ENCODE assay signal across 8 mouse cellular contexts in genomic region chr9:107230991-107231538, GRCm38 (mm10). TPM values are rescaled to one million over a fixed set of nuclear protein-coding genes. Genes with fewer than 3 reads are reported as not detected.
A peak's percentile ranks its signal among the peaks of the same experiment; 100 is the strongest.
DNase-seq lines count a peak whose midpoint lies in the region; ATAC-seq and TF ChIP-seq lines count a peak whose summit lies in the region.

No protein-coding gene starts in this region.

- H3K4me2 ChIP-seq in CH12.LX (ENCODE audit: insufficient read depth, low read depth, poor library complexity, severe bottlenecking): peak overlapping the region; percentile 83
- peak overlapping the region; percentile 98 for H3K4me2 ChIP-seq in heart, embryonic 14.5 days (ENCODE audit: low read length)

- TF ChIP-seq POLR2A in CH12.LX (IDR thresholded peaks at IDR 0.05; ENCODE audit: low read depth, low read length): no peak

- peaks cover 2% of the 10 kb centered on the region for H3K9me3 ChIP-seq in CH12.LX (replicated peaks; ENCODE audit: low read length)
- H3K9me3 ChIP-seq in heart, embryonic 14.5 days (ENCODE audit: control insufficient read depth, low read length): no peaks in the 10 kb centered on the region
- H3K9me3 ChIP-seq in limb, embryonic 10.5 days (replicated peaks): no peaks in the 10 kb centered on the region

- no peaks in the 10 kb centered on the region for H3K36me3 ChIP-seq in CH12.LX (replicated peaks in 1 of 2; ENCODE audit: control insufficient read depth in 1 of 2, insufficient read depth in 1 of 2, low read length in 1 of 2)
- H3K36me3 ChIP-seq in heart, embryonic 14.5 days (ENCODE audit: control insufficient read depth, insufficient read depth, low read length): no peaks in the 10 kb centered on the region
- no peaks in the 10 kb centered on the region for H3K36me3 ChIP-seq in limb, embryonic 10.5 days

- H3K27me3 ChIP-seq in CH12.LX (replicated peaks): peaks cover 88% of the 10 kb centered on the region
- peaks cover 90% of the 10 kb centered on the region for H3K27me3 ChIP-seq in heart, embryonic 14.5 days (ENCODE audit: control insufficient read depth, insufficient read depth, low read length)
- peaks cover 91% of the 10 kb centered on the region for H3K27me3 ChIP-seq in limb, embryonic 10.5 days (ENCODE audit: low read depth, poor library complexity, severe bottlenecking)

- H3K27ac ChIP-seq in gastrocnemius, adult 2 months: no peak overlapping the region
- no peak overlapping the region for H3K27ac ChIP-seq in CH12.LX (ENCODE audit: insufficient read depth, low read depth)
- no peak overlapping the region for H3K27ac ChIP-seq in heart, embryonic 14.5 days (replicated peaks in 1 of 2; ENCODE audit: control insufficient read depth in 1 of 2, insufficient read depth in 1 of 2, low read depth in 2 of 2, low read length in 2 of 2)
- H3K27ac ChIP-seq in limb, embryonic 10.5 days: peak overlapping the region; percentile 59

- TF ChIP-seq RAD21 in CH12.LX (IDR thresholded peaks at IDR 0.05; ENCODE audit: low read depth, low read length): no peak

- in situ Hi-C loops in CH12.LX (cut with MboI; ENCODE audit: low pct_ligation_motif_present, low pct_unique_long_range_greater_than_20kb, low sequenced_read_pairs): no loop called here

- ATAC-seq in heart, embryonic 14.5 days (ENCODE audit: insufficient number of reproducible peaks, insufficient read depth, low FRiP score, low read depth): peak; percentile 39; the same call in 1 of the 2 replicates

- TF ChIP-seq CTCF in gastrocnemius, adult 2 months (IDR thresholded peaks at IDR 0.05): peak; percentile 25; the same call in 1 of the 2 replicates
- TF ChIP-seq CTCF in CH12.LX (conservative IDR thresholded peaks at IDR 0.05 in 1 of 2, IDR thresholded peaks at IDR 0.05 in 1 of 2; ENCODE audit: low read depth in 2 of 2, low read length in 2 of 2): 0 out of 4 replicates have a peak, but pooled peaks of 1 of the 2 experiments have one; percentile 8

- intact Hi-C loops in gastrocnemius, adult 2 months (cut with DNase I): loop anchor here (5.0 kb wide), 1 partner anchor 106 kb away; the partner anchor contains the start of gene Hemk1

- DNase-seq in gastrocnemius, adult 2 months: peak; percentile 30
- no peak for DNase-seq in gastrocnemius, adult 8-10 months (ENCODE audit: low spot score in 2 of 2)
- DNase-seq in CH12.LX (ENCODE audit: extremely low read depth): no peak
- DNase-seq in cerebellum, adult 9-11 months: peak; percentile 80
- DNase-seq in limb, embryonic 10.5 days (ENCODE audit: low spot score): peak; percentile 51
- DNase-seq in naive thymus-derived CD4-positive, alpha-beta T cell, adult 2 months (ENCODE audit: low read depth): peak; percentile 40
- DNase-seq in spleen, postnatal 36 days (ENCODE audit: low spot score in 2 of 2): no peak

- H3K4me3 ChIP-seq in gastrocnemius, adult 2 months: peak overlapping the region; percentile 77
- H3K4me3 ChIP-seq in CH12.LX (replicated peaks in 1 of 3; ENCODE audit: low read depth in 2 of 3, low read length in 2 of 3, poor library complexity in 1 of 3): peak overlapping the region in 1 of 3 experiments; percentile 63
- peak overlapping the region; percentile 57 to 66 for H3K4me3 ChIP-seq in heart, embryonic 14.5 days (ENCODE audit: control insufficient read depth in 1 of 2, insufficient read depth in 1 of 2, low read depth in 1 of 2, low read length in 2 of 2)
- peak overlapping the region; percentile 69 for H3K4me3 ChIP-seq in limb, embryonic 10.5 days

- peak overlapping the region; percentile 19; the same call in 1 of the 2 replicates for H3K9ac ChIP-seq in CH12.LX (ENCODE audit: insufficient read depth, low read depth)
- peak overlapping the region; percentile 61 for H3K9ac ChIP-seq in heart, embryonic 14.5 days (ENCODE audit: low read length)

- no peaks in the 10 kb centered on the region for H3K79me2 ChIP-seq in CH12.LX (replicated peaks; ENCODE audit: control insufficient read depth, extremely low read depth, insufficient read depth, poor library complexity, severe bottlenecking)

- dilution Hi-C loops in CH12.LX (cut with MboI; ENCODE audit: extremely low pct_ligation_motif_present, extremely low pct_unique_long_range_greater_than_20kb, low sequenced_read_pairs): no loop called here

- 4% methylated on average over 17 of the region's 50 CpGs for WGBS in heart, embryonic 14.5 days
- WGBS in limb, embryonic 10.5 days: 2% methylated on average over 47 of the region's 50 CpGs

- no peak for TF ChIP-seq EP300 in CH12.LX (IDR thresholded peaks at IDR 0.05; ENCODE audit: low read length)

- no peaks in the 10 kb centered on the region for H3K4me1 ChIP-seq in CH12.LX (ENCODE audit: control insufficient read depth in 1 of 2, insufficient read depth in 2 of 2)
- peaks cover 2 to 5% of the 10 kb centered on the region in 2 experiments; a peak in 2 of 4 replicates for H3K4me1 ChIP-seq in heart, embryonic 14.5 days (ENCODE audit: control insufficient read depth in 2 of 2, insufficient read depth in 2 of 2, low read length in 2 of 2)
- H3K4me1 ChIP-seq in limb, embryonic 10.5 days: peaks cover 12% of the 10 kb centered on the region

TF ChIP-seq in CH12.LX, 34 proteins besides CTCF, POLR2A, EP300 and RAD21:
- TF ChIP-seq ETS1 (conservative IDR thresholded peaks at IDR 0.05; ENCODE audit: low read depth, low read length): no peak
- 0 out of 2 replicates have a peak, but pooled peaks have one; percentile 15 for TF ChIP-seq BHLHE40 (IDR thresholded peaks at IDR 0.05; ENCODE audit: low read depth, low read length)
- no peak for TF ChIP-seq TCF12 (IDR thresholded peaks at IDR 0.05; ENCODE audit: low read depth, low read length)
- no peak for TF ChIP-seq E2F4 (IDR thresholded peaks at IDR 0.05; ENCODE audit: insufficient replicate concordance, low read depth, low read length)

RNA-seq across cellular contexts. Expression of gene Dock3, which starts 0.6 kb away (rescaled TPM):
- total RNA-seq in gastrocnemius, adult 2 months (2021): not detected
- total RNA-seq in gastrocnemius, adult 8-10 months (2022): under 1 TPM in 3 of 4 experiments, not detected in 1; 0.13 to 0.32 (median 0.19) TPM
- 0.21 and 0.30 TPM in 2 replicates for total RNA-seq in CH12.LX (2012; rRNA removed)
- total RNA-seq in CH12.LX (2014; rRNA removed): not detected in 2 replicates
- not detected in 2 replicates for polyA plus RNA-seq in CH12.LX (2012; ENCODE audit: insufficient read length, low read depth)
- polyA plus RNA-seq in heart, embryonic 14.5 days (2014; fragmentation: Nextera tagmentation; extraction: Ambion mirVana): 0.15 and 0.42 TPM in 2 replicates
- polyA plus RNA-seq in limb, embryonic 10.5 days (2016; fragmentation: Nextera tagmentation; extraction: Ambion mirVana): 0.76 and 0.85 TPM in 2 replicates

RNA-seq across cellular contexts. Expression of gene Mapkapk3, which starts 58.6 kb away (rescaled TPM):
- total RNA-seq in gastrocnemius, adult 2 months (2021): 10 to 100 TPM; 32.6 to 48.1 TPM
- 10 to 100 TPM; 33.6 to 41.0 (median 36.0) TPM for total RNA-seq in gastrocnemius, adult 8-10 months (2022)
- total RNA-seq in CH12.LX (2012; rRNA removed) (33.3 and 39.8 TPM in 2 replicates), CH12.LX (2014; rRNA removed) (29.1 and 29.9 TPM in 2 replicates)
- 30.1 and 33.1 TPM in 2 replicates for polyA plus RNA-seq in CH12.LX (2012; ENCODE audit: insufficient read length, low read depth)
- polyA plus RNA-seq in heart, embryonic 14.5 days (2014; fragmentation: Nextera tagmentation; extraction: Ambion mirVana): 6.4 and 6.5 TPM in 2 replicates
- polyA plus RNA-seq in limb, embryonic 10.5 days (2016; fragmentation: Nextera tagmentation; extraction: Ambion mirVana): 5.3 and 5.9 TPM in 2 replicates

Comparison
In these comparisons a context has a peak if more than half of its experiments do, and no peak if none do; other contexts are left out.
1. DNase-seq: peak in gastrocnemius, adult 2 months (single experiment), cerebellum, adult 9-11 months (single experiment), limb, embryonic 10.5 days (single experiment) and naive thymus-derived CD4-positive, alpha-beta T cell, adult 2 months (single experiment); none in gastrocnemius, adult 8-10 months (0 of 2), CH12.LX (single experiment) and spleen, postnatal 36 days (0 of 2).